Mouse (Mus musculus): ENCODE results near the gene Vamp8. TPM values are rescaled to one million over a fixed set of nuclear protein-coding genes. Genes with fewer than 3 reads are reported as not detected.

The Vamp8 gene
- polyA plus RNA-seq, 1 experiment, result 25.6 TPM

- H3K36me3 ChIP-seq (ENCODE audit: control insufficient read depth, insufficient read depth, low read length, poor library complexity, severe bottlenecking), result peaks cover 12% of the 10 kb centered on the region
- peaks cover 4% of the 10 kb centered on the region for H3K4me1 ChIP-seq (ENCODE audit: control insufficient read depth, insufficient read depth, low read length)
- peak overlapping the region; percentile 97 for H3K4me3 ChIP-seq (ENCODE audit: low read depth, low read length)
- H3K9ac ChIP-seq (ENCODE audit: low read depth, poor library complexity, severe bottlenecking), result peak overlapping the region; percentile 63
- H3K9me3 ChIP-seq (replicated peaks; ENCODE audit: control insufficient read depth, insufficient read depth, low read length, poor library complexity, severe bottlenecking), result no peaks in the 10 kb centered on the region
- no peak for TF ChIP-seq POLR2A (IDR thresholded peaks at IDR 0.05; ENCODE audit: insufficient read depth, low read length)
- TF ChIP-seq EP300 (IDR thresholded peaks at IDR 0.05; ENCODE audit: insufficient read depth, low read depth, low read length), result no peak
- no peak for TF ChIP-seq CTCF (IDR thresholded peaks at IDR 0.05; ENCODE audit: low read depth, low read length)
- no peak overlapping the region for H3K27ac ChIP-seq (ENCODE audit: insufficient read depth, low read length)
- no peaks in the 10 kb centered on the region for H3K27me3 ChIP-seq (ENCODE audit: control insufficient read depth, insufficient read depth, low read length, poor library complexity, severe bottlenecking)
Observed at GRCm38 (mm10) chr6:72361121-72361551, 29.4 kb downstream of the Vamp8 start.

- Histone ChIP-seq H3K4me3 (ENCODE audit: low read depth, low read length) (no peak overlapping the region), H3K27ac (ENCODE audit: insufficient read depth, low read length) (no peak overlapping the region), H3K27me3 (ENCODE audit: control insufficient read depth, insufficient read depth, low read length, poor library complexity, severe bottlenecking) (no peaks in the 10 kb centered on the region), H3K36me3 (ENCODE audit: control insufficient read depth, insufficient read depth, low read length, poor library complexity, severe bottlenecking) (peaks cover 12% of the 10 kb centered on the region), H3K9me3 (replicated peaks; ENCODE audit: control insufficient read depth, insufficient read depth, low read length, poor library complexity, severe bottlenecking) (no peaks in the 10 kb centered on the region), H3K9ac (ENCODE audit: low read depth, poor library complexity, severe bottlenecking) (no peak overlapping the region), H3K4me1 (ENCODE audit: control insufficient read depth, insufficient read depth, low read length) (peaks cover 4% of the 10 kb centered on the region)
- no peak for TF ChIP-seq CTCF (IDR thresholded peaks at IDR 0.05; ENCODE audit: low read depth, low read length)
- no peak for TF ChIP-seq EP300 (IDR thresholded peaks at IDR 0.05; ENCODE audit: insufficient read depth, low read depth, low read length)
- no peak for TF ChIP-seq POLR2A (IDR thresholded peaks at IDR 0.05; ENCODE audit: insufficient read depth, low read length)
Observed at GRCm38 (mm10) chr6:72360599-72360935, 29.9 kb downstream of the Vamp8 start.

- Histone ChIP-seq H3K27ac (ENCODE audit: insufficient read depth, low read length) (no peak overlapping the region), H3K4me1 (ENCODE audit: control insufficient read depth, insufficient read depth, low read length) (peaks cover 4% of the 10 kb centered on the region), H3K27me3 (ENCODE audit: control insufficient read depth, insufficient read depth, low read length, poor library complexity, severe bottlenecking) (no peaks in the 10 kb centered on the region), H3K9ac (ENCODE audit: low read depth, poor library complexity, severe bottlenecking) (no peak overlapping the region), H3K4me3 (ENCODE audit: low read depth, low read length) (no peak overlapping the region), H3K36me3 (ENCODE audit: control insufficient read depth, insufficient read depth, low read length, poor library complexity, severe bottlenecking) (peaks cover 12% of the 10 kb centered on the region), H3K9me3 (replicated peaks; ENCODE audit: control insufficient read depth, insufficient read depth, low read length, poor library complexity, severe bottlenecking) (no peaks in the 10 kb centered on the region)
- TF ChIP-seq CTCF (IDR thresholded peaks at IDR 0.05; ENCODE audit: low read depth, low read length) (no peak), POLR2A (IDR thresholded peaks at IDR 0.05; ENCODE audit: insufficient read depth, low read length) (no peak), EP300 (IDR thresholded peaks at IDR 0.05; ENCODE audit: insufficient read depth, low read depth, low read length) (no peak)
Observed at GRCm38 (mm10) chr6:72359891-72360598, 30.5 kb downstream of the Vamp8 start.

- Histone ChIP-seq H3K36me3 (ENCODE audit: control insufficient read depth, insufficient read depth, low read length, poor library complexity, severe bottlenecking) (peaks cover 12% of the 10 kb centered on the region), H3K4me1 (ENCODE audit: control insufficient read depth, insufficient read depth, low read length) (peaks cover 4% of the 10 kb centered on the region), H3K27ac (ENCODE audit: insufficient read depth, low read length) (no peak overlapping the region), H3K27me3 (ENCODE audit: control insufficient read depth, insufficient read depth, low read length, poor library complexity, severe bottlenecking) (no peaks in the 10 kb centered on the region), H3K9me3 (replicated peaks; ENCODE audit: control insufficient read depth, insufficient read depth, low read length, poor library complexity, severe bottlenecking) (no peaks in the 10 kb centered on the region), H3K9ac (ENCODE audit: low read depth, poor library complexity, severe bottlenecking) (no peak overlapping the region), H3K4me3 (ENCODE audit: low read depth, low read length) (no peak overlapping the region)
- TF ChIP-seq CTCF (IDR thresholded peaks at IDR 0.05; ENCODE audit: low read depth, low read length) (no peak), EP300 (IDR thresholded peaks at IDR 0.05; ENCODE audit: insufficient read depth, low read depth, low read length) (no peak)
Observed at GRCm38 (mm10) chr6:72359343-72359742, 31.2 kb downstream of the Vamp8 start.

GRCm38 (mm10) chr6:72358086-72358764, 32.3 kb downstream of the Vamp8 start:
- TF ChIP-seq EP300 (IDR thresholded peaks at IDR 0.05; ENCODE audit: insufficient read depth, low read depth, low read length) (no peak), CTCF (IDR thresholded peaks at IDR 0.05; ENCODE audit: low read depth, low read length) (no peak), POLR2A (IDR thresholded peaks at IDR 0.05; ENCODE audit: insufficient read depth, low read length) (no peak)
- H3K4me1 ChIP-seq (ENCODE audit: control insufficient read depth, insufficient read depth, low read length), result peaks cover 4% of the 10 kb centered on the region
- H3K9ac ChIP-seq (ENCODE audit: low read depth, poor library complexity, severe bottlenecking), result no peak overlapping the region
- H3K36me3 ChIP-seq (ENCODE audit: control insufficient read depth, insufficient read depth, low read length, poor library complexity, severe bottlenecking), result peaks cover 12% of the 10 kb centered on the region
- no peak overlapping the region for H3K4me3 ChIP-seq (ENCODE audit: low read depth, low read length)
- H3K9me3 ChIP-seq (replicated peaks; ENCODE audit: control insufficient read depth, insufficient read depth, low read length, poor library complexity, severe bottlenecking), result no peaks in the 10 kb centered on the region
- no peaks in the 10 kb centered on the region for H3K27me3 ChIP-seq (ENCODE audit: control insufficient read depth, insufficient read depth, low read length, poor library complexity, severe bottlenecking)
- H3K27ac ChIP-seq (ENCODE audit: insufficient read depth, low read length), result no peak overlapping the region

All from ES-Bruce4 (cell line).